Mouse (Mus musculus) hindbrain, embryonic 12.5 days (tissue): ENCODE measurements around the gene Ddx55. TPM values are rescaled to one million over a fixed set of nuclear protein-coding genes. Genes with fewer than 3 reads are reported as not detected.
A peak's percentile ranks its signal among the peaks of the same experiment; 100 is the strongest.
"Not testable (repeated sequence)": the region's sequence is repeated elsewhere in the genome, so short reads cannot be mapped to it uniquely, and the experiment has no call there.

Experiments used
- ATAC-seq: fragments of 200-750 bp; cut with Nextera tagmentation; 2 replicates; pipeline ENCODE4 v1.8.0; 2017; ENCODE audit warnings: moderate TSS enrichment; ENCODE audit not compliant: low FRiP score
- H3K27ac ChIP-seq: fragments of 300-500 bp; sonication (generic); 2 replicates; pipeline ENCODE4 v1.5.1; 2016; ENCODE audit warnings: mild to moderate bottlenecking
- H3K27me3 ChIP-seq: fragments of 300-500 bp; sonication (generic); 2 replicates; pipeline ENCODE4 v1.6.1; 2016; ENCODE audit warnings: mild to moderate bottlenecking
- H3K36me3 ChIP-seq: fragments of 300-500 bp; sonication (generic); 2 replicates; pipeline ENCODE4 v1.6.1; 2016; ENCODE audit warnings: mild to moderate bottlenecking
- H3K4me1 ChIP-seq: fragments of 300-500 bp; sonication (generic); 2 replicates; pipeline ENCODE4 v1.6.1; 2016
- H3K4me2 ChIP-seq: fragments of 300-500 bp; sonication (generic); replicated peaks from 2 replicates; pipeline ENCODE4 v1.6.1; 2016; ENCODE audit warnings: mild to moderate bottlenecking
- H3K4me3 ChIP-seq: fragments of 300-500 bp; sonication (generic); 2 replicates; pipeline ENCODE4 v1.5.1; 2016; ENCODE audit warnings: mild to moderate bottlenecking
- H3K9ac ChIP-seq: fragments of 300-500 bp; sonication (generic); 2 replicates; pipeline ENCODE4 v1.6.1; 2016; ENCODE audit warnings: mild to moderate bottlenecking, moderate library complexity
- H3K9me3 ChIP-seq: fragments of 300-500 bp; sonication (generic); replicated peaks from 2 replicates; pipeline ENCODE4 v1.6.1; 2016; ENCODE audit warnings: mild to moderate bottlenecking
- WGBS: fragments of 180-500 bp; shearing (Covaris S2); methylation state at CpG from one replicate; pipeline ENCODE4 v1.1.7; 2016; 5-methylcytosine and 5-hydroxymethylcytosine counted together
- polyA plus RNA-seq: library from polyadenylated mRNA; unstranded; fragments of >200 nt; fragmentation: Nextera tagmentation; extraction: Ambion mirVana; gene quantifications from 2 replicates; pipeline ENCODE4 v1.2.1, GENCODE M21; 2016

Ddx55 gene
- polyA plus RNA-seq, 1 experiment from 2014 or later, result 18.0 TPM

- Histone ChIP-seq H3K9me3 (no peaks in the 10 kb centered on the region), H3K4me2 (no peak overlapping the region), H3K4me3 (no peak overlapping the region), H3K27ac (no peak overlapping the region), H3K4me1 (no peaks in the 10 kb centered on the region), H3K27me3 (no peaks in the 10 kb centered on the region), H3K9ac (no peak overlapping the region), H3K36me3 (peaks cover 82% of the 10 kb centered on the region)
- 94% methylated on average over 3 of the region's 3 CpGs for WGBS
- no peak for ATAC-seq
Observed at GRCm38 (mm10) chr5:124592768-124593167, 40.1 kb downstream of the Ddx55 start.

GRCm38 (mm10) chr5:124598224-124599174 is 45.8 kb downstream of the Ddx55 start:
- peaks cover 40% of the 10 kb centered on the region for H3K36me3 ChIP-seq
- WGBS, result 7% methylated on average over 30 of the region's 30 CpGs

GRCm38 (mm10) chr5:124599726-124600125 is 47.1 kb downstream of the Ddx55 start:
- Histone ChIP-seq H3K4me1 (peaks cover 18% of the 10 kb centered on the region), H3K36me3 (peaks cover 28% of the 10 kb centered on the region), H3K4me3 (peak overlapping the region; percentile 91), H3K4me2 (peak overlapping the region; percentile 93)
- 65% methylated on average over 8 of the region's 8 CpGs for WGBS
- H3K27me3 ChIP-seq, H3K9ac ChIP-seq, H3K9me3 ChIP-seq, H3K27ac ChIP-seq, ATAC-seq: not testable (repeated sequence)

More at GRCm38 (mm10) chr5:124598224-124599174, 45.8 kb downstream of the Ddx55 start:
- Histone ChIP-seq H3K9me3 (no peaks in the 10 kb centered on the region), H3K9ac (peak overlapping the region; percentile 78), H3K4me2 (peak overlapping the region; percentile 93), H3K4me1 (peaks cover 18% of the 10 kb centered on the region), H3K4me3 (peak overlapping the region; percentile 91), H3K27me3 (no peaks in the 10 kb centered on the region), H3K27ac (peak overlapping the region; percentile 57; the same call in 1 of the 2 replicates)
- peak; percentile 99 for ATAC-seq

GRCm38 (mm10) chr5:124602349-124602748 is 49.7 kb downstream of the Ddx55 start:
- Histone ChIP-seq H3K27ac (no peak overlapping the region), H3K4me2 (no peak overlapping the region), H3K9ac (no peak overlapping the region), H3K27me3 (no peaks in the 10 kb centered on the region), H3K36me3 (peaks cover 12% of the 10 kb centered on the region), H3K4me3 (no peak overlapping the region), H3K9me3 (no peaks in the 10 kb centered on the region), H3K4me1 (peaks cover 18% of the 10 kb centered on the region)
- WGBS, result 77% methylated on average over 5 of the region's 5 CpGs
- no peak for ATAC-seq

GRCm38 (mm10) chr5:124604296-124604695 is 51.6 kb downstream of the Ddx55 start:
- ATAC-seq, result no peak
- peaks cover 30% of the 10 kb centered on the region for H3K36me3 ChIP-seq
- H3K27me3 ChIP-seq, result no peaks in the 10 kb centered on the region
- WGBS, result 93% methylated on average over 4 of the region's 4 CpGs
- H3K27ac ChIP-seq, result no peak overlapping the region
- no peak overlapping the region for H3K4me2 ChIP-seq
- no peak overlapping the region for H3K4me3 ChIP-seq
- H3K9me3 ChIP-seq, result no peaks in the 10 kb centered on the region
- peaks cover 9% of the 10 kb centered on the region for H3K4me1 ChIP-seq
- no peak overlapping the region for H3K9ac ChIP-seq

GRCm38 (mm10) chr5:124605041-124605622 is 52.5 kb downstream of the Ddx55 start:
- H3K4me1 ChIP-seq, result peaks cover under 1% of the 10 kb centered on the region
- no peak for ATAC-seq
- no peak overlapping the region for H3K4me2 ChIP-seq
- WGBS, result 88% methylated on average over 17 of the region's 17 CpGs
- no peak overlapping the region for H3K4me3 ChIP-seq
- no peak overlapping the region for H3K9ac ChIP-seq
- no peaks in the 10 kb centered on the region for H3K27me3 ChIP-seq
- H3K9me3 ChIP-seq, result no peaks in the 10 kb centered on the region
- no peak overlapping the region for H3K27ac ChIP-seq
- peaks cover 35% of the 10 kb centered on the region for H3K36me3 ChIP-seq

- H3K36me3 ChIP-seq, result peaks cover 64% of the 10 kb centered on the region
- no peak overlapping the region for H3K4me2 ChIP-seq
- H3K9ac ChIP-seq, result no peak overlapping the region
- no peak for ATAC-seq
- no peaks in the 10 kb centered on the region for H3K27me3 ChIP-seq
- no peak overlapping the region for H3K4me3 ChIP-seq
- no peak overlapping the region for H3K27ac ChIP-seq
- no peaks in the 10 kb centered on the region for H3K9me3 ChIP-seq
- no peaks in the 10 kb centered on the region for H3K4me1 ChIP-seq
- WGBS, result 77% methylated on average over 10 of the region's 10 CpGs
Observed at GRCm38 (mm10) chr5:124610965-124611364, 58.3 kb downstream of the Ddx55 start.

GRCm38 (mm10) chr5:124614709-124615108 is 62.0 kb downstream of the Ddx55 start:
- peaks cover 49% of the 10 kb centered on the region for H3K36me3 ChIP-seq
- H3K27ac ChIP-seq, result no peak overlapping the region
- no peak overlapping the region for H3K9ac ChIP-seq
- no peaks in the 10 kb centered on the region for H3K9me3 ChIP-seq
- no peak overlapping the region for H3K4me3 ChIP-seq
- ATAC-seq, result no peak
- 89% methylated on average over 11 of the region's 11 CpGs for WGBS
- H3K27me3 ChIP-seq, result no peaks in the 10 kb centered on the region
- no peaks in the 10 kb centered on the region for H3K4me1 ChIP-seq
- no peak overlapping the region for H3K4me2 ChIP-seq

GRCm38 (mm10) chr5:124618711-124619110 is 66.0 kb downstream of the Ddx55 start:
- Histone ChIP-seq H3K9me3 (no peaks in the 10 kb centered on the region), H3K4me2 (no peak overlapping the region), H3K27me3 (no peaks in the 10 kb centered on the region), H3K9ac (no peak overlapping the region), H3K27ac (no peak overlapping the region), H3K4me3 (no peak overlapping the region), H3K4me1 (no peaks in the 10 kb centered on the region), H3K36me3 (peaks cover 29% of the 10 kb centered on the region)
- ATAC-seq, result no peak
- WGBS, result 84% methylated on average over 10 of the region's 10 CpGs

Other genes with a start within 250 kb of the Ddx55 start
- 17.5 and 18.6 TPM in 2 replicates for gene Mphosph9, start 224.9 kb upstream of the Ddx55 start, polyA plus RNA-seq
- gene 2810006K23Rik, start 224.8 kb upstream of the Ddx55 start, polyA plus RNA-seq, result 16.6 and 20.0 TPM in 2 replicates
- gene Cdk2ap1, start 189.8 kb upstream of the Ddx55 start, polyA plus RNA-seq, result 142 and 163 TPM in 2 replicates
- 108 and 113 TPM in 2 replicates for gene Sbno1, start 126.9 kb upstream of the Ddx55 start, polyA plus RNA-seq
- 62.9 and 67.3 TPM in 2 replicates for gene Kmt5a, start 112.9 kb upstream of the Ddx55 start, polyA plus RNA-seq
- gene Rilpl2, start 74.5 kb upstream of the Ddx55 start, polyA plus RNA-seq, result 18.0 and 20.0 TPM in 2 replicates
- 23.8 and 27.2 TPM in 2 replicates for gene Snrnp35, start 69.7 kb upstream of the Ddx55 start, polyA plus RNA-seq
- 18.9 and 20.9 TPM in 2 replicates for gene Rilpl1, start 21.5 kb upstream of the Ddx55 start, polyA plus RNA-seq
- gene Tmed2, start 12.2 kb upstream of the Ddx55 start, polyA plus RNA-seq, result 418 and 446 TPM in 2 replicates
- gene Eif2b1, start 26.3 kb downstream of the Ddx55 start, polyA plus RNA-seq, result 66.0 and 69.5 TPM in 2 replicates
- 65.6 and 71.0 TPM in 2 replicates for gene Gtf2h3, start 26.3 kb downstream of the Ddx55 start, polyA plus RNA-seq
- 54.5 and 61.2 TPM in 2 replicates for gene Atp6v0a2, start 75.7 kb downstream of the Ddx55 start, polyA plus RNA-seq
- 0.26 and 0.40 TPM in 2 replicates for gene Dnah10, start 172.2 kb downstream of the Ddx55 start, polyA plus RNA-seq